Mouse (Mus musculus) liver, adult 2 months (tissue): ENCODE data around the gene Rbfox3.

Experiments used
- CTCF ChIP-seq: fragments of 200-500 bp; IDR thresholded peaks from 2 replicates; pipeline ENCODE4 v1.5.1; 2011; ENCODE audit warnings: low read depth, low read length, control low read depth
- POLR2A ChIP-seq: fragments of 200-500 bp; IDR thresholded peaks from 2 replicates; pipeline ENCODE4 v1.6.1; 2011; ENCODE audit warnings: low read length, control low read depth; ENCODE audit not compliant: insufficient read depth; ENCODE audit errors: extremely low read depth

DNA sequence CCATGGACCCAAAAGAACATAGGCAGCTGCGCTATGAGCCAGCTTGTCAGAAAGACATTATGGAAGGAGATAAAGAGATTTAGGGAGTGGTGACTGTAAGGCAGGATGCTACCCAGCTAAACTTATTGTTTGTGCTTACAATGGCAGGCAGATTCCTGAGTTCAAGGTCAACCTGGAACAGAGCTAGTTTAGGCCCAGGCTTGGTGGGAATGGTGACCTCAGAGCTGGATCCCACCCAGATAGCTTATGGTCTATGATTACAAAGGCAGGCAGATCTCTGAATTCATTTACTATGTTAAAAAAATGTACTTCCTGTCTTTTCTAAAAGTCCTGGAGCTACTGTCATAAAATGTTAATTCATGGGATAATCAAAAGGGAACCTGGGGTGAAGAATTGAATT, 123.3 kb downstream of the Rbfox3 start:
- TF ChIP-seq CTCF = no peak
- TF ChIP-seq POLR2A = no peak
